Mouse (Mus musculus) megakaryocyte, embryonic 14.5 days (primary cell): ENCODE data around the gene Sarnp. TPM values are rescaled to one million over a fixed set of nuclear protein-coding genes. Genes with fewer than 3 reads are reported as not detected.

Source experiments
- H3K27me3 ChIP-seq: replicated peaks from 2 replicates; pipeline ENCODE3; 2012; ENCODE audit warnings: inconsistent platforms
- H3K36me3 ChIP-seq: replicated peaks from 2 replicates; pipeline ENCODE3; 2012; ENCODE audit warnings: low read length, inconsistent platforms, mixed read lengths
- H3K4me1 ChIP-seq: 2 replicates; pipeline ENCODE4 v1.6.1; 2012; ENCODE audit warnings: inconsistent platforms
- H3K4me3 ChIP-seq: replicated peaks from 2 replicates; pipeline ENCODE3; 2012; ENCODE audit warnings: moderate library complexity, mild to moderate bottlenecking, inconsistent platforms
- H3K9me3 ChIP-seq: 2 replicates; pipeline ENCODE4 v1.6.1; 2012; ENCODE audit warnings: inconsistent platforms
- FLI1 ChIP-seq: IDR thresholded peaks from 2 replicates; pipeline ENCODE4 v1.6.1; 2012; ENCODE audit warnings: low read length, inconsistent platforms, mixed read lengths
- GATA1 ChIP-seq: IDR thresholded peaks from 3 replicates; pipeline ENCODE4 v1.6.1; 2012; ENCODE audit warnings: mixed read lengths, low read length, inconsistent platforms, borderline replicate concordance
- polyA plus RNA-seq: library from polyadenylated mRNA; stranded (reverse); fragments of >175 nt; gene quantifications from 2 replicates; pipeline ENCODE4 v1.2.3, GENCODE M21; 2012; ENCODE audit warnings: low replicate concordance; ENCODE audit not compliant: insufficient read depth

Gene Sarnp
- polyA plus RNA-seq, 1 experiment = 13.5 TPM

DNA sequence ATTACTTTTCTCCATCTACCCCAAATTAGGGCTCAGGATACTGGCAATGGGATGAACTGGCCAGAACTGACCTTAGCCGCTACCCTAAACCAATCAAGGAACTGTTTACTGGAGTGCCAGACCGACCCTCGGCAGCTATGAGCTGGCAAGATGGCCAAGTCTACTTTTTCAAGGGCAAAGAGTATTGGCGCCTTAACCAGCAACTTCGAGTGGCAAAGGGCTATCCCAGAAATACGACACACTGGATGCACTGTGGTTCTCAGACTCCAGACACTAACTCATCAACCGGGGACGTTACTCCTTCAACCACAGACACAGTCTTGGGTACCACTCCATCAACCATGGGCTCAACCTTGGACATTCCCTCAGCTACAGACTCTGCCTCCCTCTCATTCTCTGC is 18.5 kb upstream of the Sarnp start:
- H3K36me3 ChIP-seq = peaks cover 87% of the 10 kb centered on the region
- no peak overlapping the region for H3K4me3 ChIP-seq
- no peaks in the 10 kb centered on the region for H3K9me3 ChIP-seq
- peaks cover 43% of the 10 kb centered on the region for H3K4me1 ChIP-seq
- peaks cover 2% of the 10 kb centered on the region for H3K27me3 ChIP-seq
- no peak for TF ChIP-seq GATA1

DNA sequence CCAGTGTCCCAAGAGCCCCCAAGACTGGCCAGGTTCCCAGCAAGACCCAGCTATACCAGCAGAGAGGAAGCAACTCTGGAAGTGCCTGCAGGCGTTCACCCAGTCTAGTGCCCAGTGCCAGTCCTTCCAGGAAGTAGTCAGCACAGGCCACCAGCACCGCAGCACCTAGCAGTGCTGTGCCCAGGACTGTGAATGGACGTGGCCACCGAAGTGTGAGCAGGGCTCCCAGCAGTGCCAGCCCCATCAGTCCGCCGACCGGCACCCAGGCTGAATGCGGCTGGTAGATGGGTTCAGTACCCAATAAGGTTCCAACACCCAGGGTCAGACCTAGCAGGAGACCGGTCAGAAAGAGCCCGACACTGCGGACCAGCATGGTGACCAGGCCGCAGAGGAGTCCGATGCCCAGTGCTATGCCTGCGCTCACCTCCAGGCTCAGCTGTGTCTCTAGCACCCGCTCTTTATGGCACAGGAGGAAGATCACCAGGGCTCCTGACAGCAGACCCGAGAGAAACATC is 15.1 kb upstream of the Sarnp start:
- H3K27me3 ChIP-seq = no peaks in the 10 kb centered on the region
- peak overlapping the region; percentile 40 for H3K4me3 ChIP-seq
- no peak for TF ChIP-seq FLI1
- TF ChIP-seq GATA1 = no peak

DNA sequence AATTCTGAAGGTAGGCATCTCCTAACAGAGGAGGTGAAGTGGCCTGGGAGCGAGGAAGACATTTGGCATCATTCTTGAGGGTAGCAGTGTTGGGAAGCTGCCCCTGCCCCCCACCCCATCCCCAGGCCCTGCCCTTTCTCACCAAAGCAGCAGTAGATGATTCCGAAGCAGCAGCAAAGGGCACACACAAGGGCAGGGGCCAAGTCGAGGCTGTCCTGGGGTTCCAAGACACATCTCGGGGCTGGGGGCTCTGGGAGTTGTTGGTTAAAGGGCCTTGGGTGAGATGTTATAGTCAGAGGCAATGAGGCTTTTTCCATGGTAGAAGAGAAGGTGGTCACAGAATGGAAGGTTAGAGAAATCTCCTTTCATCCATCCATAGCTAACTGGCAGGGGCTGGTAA is 14.2 kb upstream of the Sarnp start:
- no peak for TF ChIP-seq FLI1
- TF ChIP-seq GATA1 = no peak

More for the DNA sequence above, 15.1 kb upstream of the Sarnp start:
- H3K4me1 ChIP-seq = peaks cover 36% of the 10 kb centered on the region
- peaks cover 69% of the 10 kb centered on the region for H3K36me3 ChIP-seq
- H3K9me3 ChIP-seq = no peaks in the 10 kb centered on the region

DNA sequence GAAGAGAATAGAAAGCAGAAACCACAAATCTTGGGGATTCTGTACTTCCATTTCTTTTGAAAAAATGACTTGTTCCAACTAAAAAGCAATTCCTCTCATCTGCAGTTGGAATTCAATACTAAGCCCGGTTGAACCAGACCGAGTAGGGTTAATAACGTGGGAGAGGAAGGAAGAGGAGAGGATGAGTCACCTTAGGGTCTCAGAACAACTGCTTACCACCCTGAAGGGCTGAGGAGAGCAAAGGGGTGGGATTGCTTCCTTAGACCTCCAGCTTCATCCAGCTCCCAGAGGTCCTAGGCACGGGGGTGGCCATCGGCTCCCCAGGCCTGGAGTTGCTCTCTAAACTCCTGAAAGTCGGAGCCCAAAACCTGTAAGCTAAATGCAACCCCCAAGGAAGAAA is 13.8 kb upstream of the Sarnp start:
- Histone ChIP-seq H3K36me3 (peaks cover 71% of the 10 kb centered on the region), H3K27me3 (no peaks in the 10 kb centered on the region), H3K4me1 (peaks cover 49% of the 10 kb centered on the region), H3K4me3 (peak overlapping the region; percentile 100), H3K9me3 (no peaks in the 10 kb centered on the region)
- TF ChIP-seq GATA1 (no peak), FLI1 (no peak)

More for the DNA sequence above, 14.2 kb upstream of the Sarnp start:
- Histone ChIP-seq H3K4me1 (peaks cover 45% of the 10 kb centered on the region), H3K4me3 (peak overlapping the region; percentile 100), H3K27me3 (no peaks in the 10 kb centered on the region), H3K9me3 (no peaks in the 10 kb centered on the region), H3K36me3 (peaks cover 71% of the 10 kb centered on the region)

GRCm38 (mm10) chr10:128803771-128804270 is 13.3 kb upstream of the Sarnp start, which contains the start of gene Dnajc14:
Gene Dnajc14 (plus strand): TSS chr10:128804062.
- Histone ChIP-seq H3K36me3 (peaks cover 71% of the 10 kb centered on the region), H3K9me3 (no peaks in the 10 kb centered on the region), H3K4me1 (peaks cover 54% of the 10 kb centered on the region), H3K4me3 (peak within 1 kb of the TSS; percentile 100), H3K27me3 (no peaks in the 10 kb centered on the region)
- TF ChIP-seq FLI1 = no peak

DNA sequence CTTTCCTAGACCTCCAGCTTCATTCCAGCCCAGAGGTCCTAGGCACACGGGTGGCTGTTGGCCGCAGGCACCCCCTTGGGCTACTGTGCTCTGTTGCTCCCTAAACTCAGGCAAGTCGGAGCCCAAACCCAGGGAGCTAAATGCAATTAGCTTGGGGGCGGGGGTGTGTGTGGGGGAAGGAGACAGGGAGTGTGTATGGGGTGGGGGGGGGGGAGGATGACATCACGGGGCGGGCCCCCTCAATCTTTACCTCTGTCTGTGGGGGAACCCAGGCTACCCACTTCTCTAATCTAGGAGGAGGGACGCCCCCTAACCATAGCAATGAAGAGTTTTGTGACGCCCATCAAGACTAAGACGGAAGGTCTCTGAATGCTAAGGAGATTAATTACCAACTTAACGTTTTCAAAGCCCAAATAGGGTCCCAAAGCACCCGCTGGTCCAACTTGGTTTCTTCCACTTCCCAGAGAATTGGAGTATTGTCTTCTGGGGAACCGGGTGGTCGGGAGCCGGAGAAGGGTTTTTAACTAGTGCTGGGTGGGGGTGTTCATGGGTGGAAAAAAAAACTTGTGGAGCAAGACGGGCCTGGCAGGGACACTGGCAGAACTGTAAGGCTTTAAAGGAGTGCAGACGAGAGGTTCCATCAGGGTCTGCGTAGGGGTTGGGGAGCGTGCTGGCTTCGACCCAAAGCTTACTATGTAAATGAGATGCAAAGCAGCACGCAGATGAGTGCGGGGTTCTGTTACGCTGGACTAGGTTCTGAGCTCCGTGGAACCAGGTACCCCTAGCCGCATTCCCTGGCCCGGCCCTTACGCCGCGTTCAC is 12.7 kb upstream of the Sarnp start, which contains the start of gene Tmem198b:
TSS of gene Tmem198b (minus strand) at position 100 of the 821 bp plus-strand sequence.
- Histone ChIP-seq H3K36me3 (peaks cover 70% of the 10 kb centered on the region), H3K4me3 (peak within 1 kb of the TSS; percentile 100), H3K9me3 (no peaks in the 10 kb centered on the region), H3K4me1 (peaks cover 60% of the 10 kb centered on the region), H3K27me3 (no peaks in the 10 kb centered on the region)
- no peak for TF ChIP-seq GATA1
- no peak for TF ChIP-seq FLI1

DNA sequence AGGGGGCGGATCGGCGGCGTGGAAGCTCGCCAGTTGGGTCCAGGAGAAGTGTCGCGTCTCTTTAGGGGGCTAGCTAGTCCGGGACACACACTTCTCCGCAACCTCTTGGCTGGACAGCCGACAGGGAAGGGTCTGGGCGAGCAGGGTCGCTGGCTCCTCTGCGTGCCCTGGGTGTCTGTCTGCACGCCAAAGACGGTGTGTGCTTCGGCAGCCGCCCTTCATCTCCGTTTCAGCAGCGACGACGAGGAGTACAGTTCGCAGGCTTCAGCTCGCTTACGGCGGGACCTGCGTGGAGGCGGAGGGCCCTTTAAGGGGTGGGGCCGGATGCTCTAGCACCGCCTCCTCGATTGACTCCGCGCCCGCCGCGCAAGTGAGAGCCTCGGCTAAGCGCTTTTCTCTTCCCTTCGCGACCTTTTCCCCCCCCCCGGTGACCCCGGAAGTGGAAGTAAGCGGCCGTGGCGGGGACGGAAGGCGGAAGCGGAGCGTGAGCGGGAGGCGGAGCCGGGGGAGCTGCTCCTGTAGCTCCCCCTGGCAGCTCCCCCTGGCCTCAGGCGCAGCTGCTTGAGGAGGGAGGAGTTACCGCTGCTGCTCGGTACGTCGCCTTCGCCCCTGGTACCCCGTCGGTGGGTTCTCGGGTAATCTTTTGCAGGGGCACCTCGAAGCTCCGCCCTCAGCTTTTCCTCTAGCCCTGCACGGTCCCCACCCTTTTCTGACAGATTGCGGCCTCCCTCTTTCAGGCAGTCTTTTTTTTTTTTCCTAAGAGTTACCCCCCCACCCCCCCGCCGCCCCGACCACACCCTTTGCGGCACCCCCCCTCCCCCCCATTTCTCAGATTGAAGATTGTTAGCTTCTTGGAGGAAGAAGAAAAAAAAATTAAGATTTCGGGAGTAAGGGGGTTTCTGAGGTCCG is 11.8 kb upstream of the Sarnp start:
- no peaks in the 10 kb centered on the region for H3K27me3 ChIP-seq
- peaks cover 66% of the 10 kb centered on the region for H3K4me1 ChIP-seq
- peak; percentile 78 for TF ChIP-seq FLI1
- no peak for TF ChIP-seq GATA1
- peak overlapping the region; percentile 100 for H3K4me3 ChIP-seq
- no peaks in the 10 kb centered on the region for H3K9me3 ChIP-seq
- peaks cover 68% of the 10 kb centered on the region for H3K36me3 ChIP-seq

- peaks cover 63% of the 10 kb centered on the region for H3K36me3 ChIP-seq
- peak overlapping the region; percentile 100 for H3K4me3 ChIP-seq
- no peaks in the 10 kb centered on the region for H3K27me3 ChIP-seq
- peaks cover 67% of the 10 kb centered on the region for H3K4me1 ChIP-seq
- no peaks in the 10 kb centered on the region for H3K9me3 ChIP-seq
- TF ChIP-seq GATA1 (no peak), FLI1 (no peak)
Measured at GRCm38 (mm10) chr10:128806086-128806485, 11.0 kb upstream of the Sarnp start.

DNA sequence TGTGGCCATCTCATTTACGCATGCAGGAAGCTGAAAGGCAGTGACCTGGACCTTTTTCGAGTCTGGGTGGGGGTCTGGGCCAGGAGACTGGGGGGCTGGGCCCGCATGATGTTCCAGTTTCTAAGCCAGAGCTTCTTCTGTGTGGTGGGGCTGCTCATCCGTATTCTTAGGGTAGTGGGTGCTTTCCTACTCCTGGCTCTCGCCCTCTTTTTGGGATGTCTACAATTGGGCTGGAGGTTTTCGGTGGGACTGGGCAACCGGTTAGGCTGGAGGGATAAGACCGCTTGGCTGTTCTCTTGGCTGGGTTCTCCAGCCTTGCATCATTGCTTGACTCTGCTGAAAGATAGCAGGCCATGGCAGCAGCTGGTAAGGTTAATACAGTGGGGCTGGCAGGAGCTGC is 10.1 kb upstream of the Sarnp start:
- H3K4me3 ChIP-seq = peak overlapping the region; percentile 81
- H3K27me3 ChIP-seq = no peaks in the 10 kb centered on the region
- peaks cover 54% of the 10 kb centered on the region for H3K36me3 ChIP-seq
- H3K4me1 ChIP-seq = peaks cover 66% of the 10 kb centered on the region
- TF ChIP-seq GATA1 = no peak
- no peak for TF ChIP-seq FLI1
- no peaks in the 10 kb centered on the region for H3K9me3 ChIP-seq
